ENCODE assay signal across 31 mouse cellular contexts in genomic region chr8:91186372-91186771, GRCm38 (mm10). TPM values are rescaled to one million over a fixed set of nuclear protein-coding genes. Genes with fewer than 3 reads are reported as not detected.
A peak's percentile ranks its signal among the peaks of the same experiment; 100 is the strongest.
DNase-seq lines count a peak whose midpoint lies in the region; TF ChIP-seq lines count a peak whose summit lies in the region.
"Had no signal": no experiment of that assay in that cellular context is flagged by ENCODE, and none has a peak within 500 bp of the region (broad histone marks: within the 10 kb centered on the region; RNA-seq: fewer than 3 reads in every experiment).

No protein-coding gene starts in this region.

- no peaks in the 10 kb centered on the region for H3K36me3 ChIP-seq in MEL (ENCODE audit: control insufficient read depth in 1 of 2, insufficient read depth in 2 of 2, low read length in 2 of 2)
- H3K36me3 ChIP-seq: embryonic facial prominence, embryonic 12.5 days; hindbrain, embryonic 12.5 days; intestine, embryonic 15.5 days; liver, embryonic 12.5 days; midbrain, embryonic 13.5 days; neural tube, embryonic 15.5 days had no signal

- H3K4me1 ChIP-seq in MEL (ENCODE audit: control insufficient read depth in 1 of 2, insufficient read depth in 2 of 2, low read length in 2 of 2) = no peaks in the 10 kb centered on the region
- H3K4me1 ChIP-seq: liver, embryonic 12.5 days had no signal

- no peaks in the 10 kb centered on the region for H3K79me2 ChIP-seq in MEL (ENCODE audit: control insufficient read depth, insufficient read depth, low read length, poor library complexity)

- DNase-seq in right cerebral cortex, adult 18-20 months = peak; percentile 17
- no peak for DNase-seq in right cerebral cortex, postnatal 36 days (ENCODE audit: low spot score in 2 of 2)
- DNase-seq in MEL (ENCODE audit: low read depth, low spot score) = peak; percentile 19
- peak; percentile 64 for DNase-seq in thymus, postnatal 0 days (ENCODE audit: low spot score)
- DNase-seq in thymus, postnatal 4 days = peak; percentile 78
- no peak for DNase-seq in cerebellum, postnatal 4 days (ENCODE audit: low spot score in 2 of 2)
- no peak for DNase-seq in retina, postnatal 1 day
- DNase-seq: adrenal gland, adult 2 months; adrenal gland, postnatal 36 days; B cell, adult 2 months; cerebellum, adult 2 months; cerebellum, postnatal 14 days; forebrain, postnatal 0 days; gastrocnemius, postnatal 25 days; heart, adult 11 months; heart, postnatal 36 days; kidney, adult 8-10 months; kidney, postnatal 4 days; left cerebral cortex, postnatal 4 days; liver, postnatal 0 days; lung, postnatal 36 days; right cerebral cortex, postnatal 4 days had no signal

- no peak for TF ChIP-seq EP300 in MEL (IDR thresholded peaks at IDR 0.05; ENCODE audit: low read depth in 1 of 2, low read length in 2 of 2)

- H3K27me3 ChIP-seq in MEL (ENCODE audit: control insufficient read depth in 1 of 2, insufficient read depth in 2 of 2, low read length in 2 of 2) = no peaks in the 10 kb centered on the region
- H3K27me3 ChIP-seq: embryonic facial prominence, embryonic 12.5 days had no signal

- no peak for TF ChIP-seq POLR2A in MEL (IDR thresholded peaks at IDR 0.05; ENCODE audit: control insufficient read depth in 1 of 2, insufficient read depth in 1 of 2, low read depth in 1 of 2, low read length in 2 of 2, poor library complexity in 1 of 2)

- TF ChIP-seq RAD21 in MEL (IDR thresholded peaks at IDR 0.05; ENCODE audit: low read depth, low read length) = no peak

- TF ChIP-seq CTCF in MEL (IDR thresholded peaks at IDR 0.05 in 2 of 3, conservative IDR thresholded peaks at IDR 0.05 in 1 of 3; ENCODE audit: control insufficient read depth in 1 of 3, insufficient read depth in 1 of 3, low read depth in 2 of 3, low read length in 3 of 3, poor library complexity in 1 of 3, severe bottlenecking in 1 of 3) = no peak

- no peak overlapping the region for H3K27ac ChIP-seq in MEL (ENCODE audit: control insufficient read depth, low read depth, low read length)
- H3K27ac ChIP-seq: embryonic facial prominence, embryonic 12.5 days; hindbrain, embryonic 12.5 days; hindbrain, postnatal 0 days; intestine, embryonic 15.5 days; kidney, postnatal 0 days; liver, embryonic 12.5 days; midbrain, embryonic 13.5 days; neural tube, embryonic 15.5 days had no signal

- no peaks in the 10 kb centered on the region for H3K9me3 ChIP-seq in MEL (replicated peaks; ENCODE audit: insufficient read depth, low read length)
- H3K9me3 ChIP-seq: intestine, embryonic 15.5 days; liver, embryonic 12.5 days; neural tube, embryonic 15.5 days had no signal

- no peak overlapping the region for H3K4me3 ChIP-seq in MEL (ENCODE audit: control insufficient read depth in 1 of 2, insufficient read depth in 1 of 2, low read depth in 2 of 2, low read length in 2 of 2)
- H3K4me3 ChIP-seq: embryonic facial prominence, embryonic 12.5 days; hindbrain, embryonic 12.5 days; intestine, embryonic 15.5 days; liver, embryonic 12.5 days; megakaryocyte, embryonic 14.5 days; midbrain, embryonic 13.5 days; neural tube, embryonic 15.5 days had no signal

- H3K9ac ChIP-seq in MEL (ENCODE audit: control insufficient read depth, low read depth, low read length, poor library complexity, severe bottlenecking) = no peak overlapping the region
- H3K9ac ChIP-seq: embryonic facial prominence, embryonic 12.5 days; forebrain, postnatal 0 days; hindbrain, embryonic 12.5 days; intestine, embryonic 15.5 days; liver, embryonic 12.5 days; liver, postnatal 0 days; midbrain, embryonic 13.5 days; neural tube, embryonic 15.5 days had no signal

TF ChIP-seq in MEL, 35 proteins besides CTCF, POLR2A, EP300 and RAD21:
- no peak for TF ChIP-seq SMC3 (IDR thresholded peaks at IDR 0.05; ENCODE audit: low read depth, low read length)
- peak; percentile 75 for TF ChIP-seq ZNF384 (IDR thresholded peaks at IDR 0.05; ENCODE audit: low read depth, low read length)

RNA-seq across cellular contexts. Expression of gene Aktip, which starts 13.4 kb away (rescaled TPM):
- total RNA-seq in MEL (2012; rRNA removed) = 4.4 and 4.6 TPM in 2 replicates
- 1 to 10 TPM in 1 of 2 experiments, not detected in 1; 8.5 TPM for polyA plus RNA-seq in MEL (2012; ENCODE audit: insufficient read depth in 1 of 2, insufficient read length in 2 of 2, low read depth in 1 of 2, low replicate concordance in 2 of 2, missing spikeins in 1 of 2)
- 35.0 and 36.6 TPM in 2 replicates for polyA plus RNA-seq in thymus, postnatal 0 days (2015; fragmentation: Nextera tagmentation; extraction: Ambion mirVana)

Comparison
In these comparisons a context has a peak if more than half of its experiments do, and no peak if none do; other contexts are left out.
1. DNase-seq: peak in right cerebral cortex, adult 18-20 months (single experiment), MEL (single experiment), thymus, postnatal 0 days (single experiment) and thymus, postnatal 4 days (single experiment); none in right cerebral cortex, postnatal 36 days (0 of 2), cerebellum, postnatal 4 days (0 of 2) and retina, postnatal 1 day (single experiment).